Mouse (Mus musculus) intestine, embryonic 14.5 days (tissue): ENCODE data around the gene Cdh24. TPM values are rescaled to one million over a fixed set of nuclear protein-coding genes. Genes with fewer than 3 reads are reported as not detected.

ENCODE experiments used
- ATAC-seq: fragments of 200-750 bp; cut with Nextera tagmentation; replicated peaks from 2 replicates; pipeline ENCODE4 v1.8.0; 2017; ENCODE audit warnings: low read depth, moderate number of reproducible peaks, moderate TSS enrichment, moderate library complexity; ENCODE audit not compliant: low FRiP score, low TSS enrichment
- DNase-seq: peaks from one replicate; pipeline ENCODE4 v3.0.0-alpha.2; 2018; ENCODE audit warnings: low spot score
- H3K27ac ChIP-seq: fragments of 300-500 bp; sonication (generic); 2 replicates; pipeline ENCODE4 v1.5.1; 2014; ENCODE audit warnings: low read depth, mild to moderate bottlenecking, control low read depth
- H3K27me3 ChIP-seq: fragments of 300-500 bp; sonication (generic); replicated peaks from 2 replicates; pipeline ENCODE4 v1.6.1; 2014; ENCODE audit warnings: low read length, control low read depth; ENCODE audit not compliant: control insufficient read depth, insufficient read depth
- H3K36me3 ChIP-seq: fragments of 300-500 bp; sonication (generic); 2 replicates; pipeline ENCODE4 v1.6.1; 2014; ENCODE audit warnings: low read length, control low read depth; ENCODE audit not compliant: control insufficient read depth, insufficient read depth
- H3K4me1 ChIP-seq: fragments of 300-500 bp; sonication (generic); replicated peaks from 2 replicates; pipeline ENCODE4 v1.6.1; 2014; ENCODE audit warnings: low read length, control low read depth, mixed read lengths; ENCODE audit not compliant: control insufficient read depth, insufficient read depth
- H3K4me2 ChIP-seq: fragments of 300-500 bp; sonication (generic); 2 replicates; pipeline ENCODE4 v1.6.1; 2014; ENCODE audit warnings: low read length
- H3K4me3 ChIP-seq: fragments of 300-500 bp; sonication (generic); 2 replicates; pipeline ENCODE4 v1.5.1; 2014; ENCODE audit warnings: low read depth, low read length, control low read depth, mixed read lengths
- H3K9ac ChIP-seq: fragments of 300-500 bp; sonication (generic); 2 replicates; pipeline ENCODE4 v1.6.1; 2014; ENCODE audit warnings: mild to moderate bottlenecking, low read length
- H3K9me3 ChIP-seq: fragments of 300-500 bp; sonication (generic); 2 replicates; pipeline ENCODE4 v1.6.1; 2016; ENCODE audit warnings: low read length, control low read depth; ENCODE audit not compliant: control insufficient read depth
- WGBS: fragments of 180-500 bp; shearing (Covaris S2); extraction: QIAGEN DNeasy Blood & Tissue Kit; methylation state at CpG from one replicate; pipeline ENCODE4 v1.1.7; 2014; 5-methylcytosine and 5-hydroxymethylcytosine counted together
- polyA plus RNA-seq: library from polyadenylated mRNA; unstranded; fragments of >200 nt; fragmentation: Nextera tagmentation; extraction: Ambion mirVana; gene quantifications from 2 replicates; pipeline ENCODE4 v1.2.1, GENCODE M21; 2014

Gene Cdh24
- polyA plus RNA-seq, 1 experiment from 2014 or later: 4.0 TPM

GRCm38 (mm10) chr14:54647900-54648299, 6.7 kb upstream of the Cdh24 start:
- H3K27me3 ChIP-seq: no peaks in the 10 kb centered on the region
- 77% methylated on average over 4 of the region's 4 CpGs for WGBS
- H3K4me2 ChIP-seq: no peak overlapping the region
- ATAC-seq (no peak), DNase-seq (no peak)
- H3K9me3 ChIP-seq: no peaks in the 10 kb centered on the region
- H3K27ac ChIP-seq: no peak overlapping the region
- H3K4me1 ChIP-seq: peaks cover 8% of the 10 kb centered on the region; the same call in 1 of the 2 replicates
- H3K9ac ChIP-seq: no peak overlapping the region
- H3K36me3 ChIP-seq: peaks cover 85% of the 10 kb centered on the region
- no peak overlapping the region for H3K4me3 ChIP-seq

GRCm38 (mm10) chr14:54646898-54647636, 5.9 kb upstream of the Cdh24 start:
- 90% methylated on average over 8 of the region's 8 CpGs for WGBS
- Histone ChIP-seq H3K36me3 (peaks cover 93% of the 10 kb centered on the region), H3K27ac (no peak overlapping the region), H3K4me3 (no peak overlapping the region), H3K9me3 (no peaks in the 10 kb centered on the region), H3K4me1 (peaks cover 5% of the 10 kb centered on the region; the same call in 1 of the 2 replicates), H3K27me3 (no peaks in the 10 kb centered on the region), H3K9ac (no peak overlapping the region), H3K4me2 (no peak overlapping the region)
- DNase-seq: no peak
- ATAC-seq: no peak

- Histone ChIP-seq H3K4me3 (no peak overlapping the region), H3K27me3 (no peaks in the 10 kb centered on the region), H3K27ac (no peak overlapping the region), H3K4me1 (0 out of 2 replicates have a peak, but pooled peaks cover 5% of the 10 kb centered on the region), H3K9me3 (no peaks in the 10 kb centered on the region), H3K4me2 (no peak overlapping the region), H3K36me3 (peaks cover 92% of the 10 kb centered on the region), H3K9ac (no peak overlapping the region)
- ATAC-seq: no peak
- WGBS: 92% methylated on average over 17 of the region's 17 CpGs
- no peak for DNase-seq
Measured at GRCm38 (mm10) chr14:54646455-54646854, 5.3 kb upstream of the Cdh24 start.

GRCm38 (mm10) chr14:54644294-54644693, 3.1 kb upstream of the Cdh24 start:
- Histone ChIP-seq H3K9ac (no peak overlapping the region), H3K27me3 (no peaks in the 10 kb centered on the region), H3K27ac (no peak overlapping the region), H3K36me3 (peaks cover 71% of the 10 kb centered on the region), H3K4me3 (no peak overlapping the region), H3K4me1 (peaks cover 15% of the 10 kb centered on the region), H3K9me3 (no peaks in the 10 kb centered on the region), H3K4me2 (no peak overlapping the region)
- DNase-seq (no peak), ATAC-seq (no peak)
- 86% methylated on average over 9 of the region's 9 CpGs for WGBS

- H3K27ac ChIP-seq: no peak overlapping the region
- H3K36me3 ChIP-seq: peaks cover 58% of the 10 kb centered on the region
- WGBS: 83% methylated on average over 2 of the region's 2 CpGs
- DNase-seq: no peak
- H3K4me1 ChIP-seq: peaks cover 10% of the 10 kb centered on the region
- no peak overlapping the region for H3K4me3 ChIP-seq
- H3K27me3 ChIP-seq: no peaks in the 10 kb centered on the region
- no peak for ATAC-seq
- H3K9ac ChIP-seq: no peak overlapping the region
- no peaks in the 10 kb centered on the region for H3K9me3 ChIP-seq
- H3K4me2 ChIP-seq: no peak overlapping the region
Measured at GRCm38 (mm10) chr14:54643011-54643410, 1.8 kb upstream of the Cdh24 start.

GRCm38 (mm10) chr14:54642224-54642944, 1.2 kb upstream of the Cdh24 start:
- H3K4me1 ChIP-seq: peaks cover 10% of the 10 kb centered on the region
- no peak for DNase-seq
- peaks cover 53% of the 10 kb centered on the region for H3K36me3 ChIP-seq
- no peak for ATAC-seq
- no peak overlapping the region for H3K4me3 ChIP-seq
- no peaks in the 10 kb centered on the region for H3K27me3 ChIP-seq
- WGBS: 83% methylated on average over 25 of the region's 25 CpGs
- no peak overlapping the region for H3K4me2 ChIP-seq
- H3K9me3 ChIP-seq: no peaks in the 10 kb centered on the region
- H3K27ac ChIP-seq: no peak overlapping the region
- no peak overlapping the region for H3K9ac ChIP-seq

- DNase-seq (no peak), ATAC-seq (no peak; the same call in 1 of the 2 replicates)
- Histone ChIP-seq H3K4me1 (peaks cover 10% of the 10 kb centered on the region), H3K4me3 (peak within 1 kb of the TSS; percentile 61), H3K9ac (peak within 1 kb of the TSS; percentile 76), H3K27me3 (no peaks in the 10 kb centered on the region), H3K27ac (peak within 1 kb of the TSS; percentile 60), H3K4me2 (peak within 1 kb of the TSS; percentile 77), H3K9me3 (no peaks in the 10 kb centered on the region), H3K36me3 (peaks cover 50% of the 10 kb centered on the region)
- 0% methylated on average over 25 of the region's 28 CpGs for WGBS
Measured at GRCm38 (mm10) chr14:54640946-54641304, 239 bp downstream of the Cdh24 start, which contains the start of gene Gm17606. Gene Gm17606, plus strand, starts transcription at chr14:54640952.

GRCm38 (mm10) chr14:54640121-54640520, 1.0 kb downstream of the Cdh24 start:
- no peaks in the 10 kb centered on the region for H3K27me3 ChIP-seq
- H3K4me3 ChIP-seq: peak overlapping the region; percentile 61
- no peaks in the 10 kb centered on the region for H3K9me3 ChIP-seq
- peaks cover 10% of the 10 kb centered on the region for H3K4me1 ChIP-seq
- 12% methylated on average over 4 of the region's 4 CpGs for WGBS
- H3K27ac ChIP-seq: no peak overlapping the region
- H3K4me2 ChIP-seq: peak overlapping the region; percentile 77
- no peak for DNase-seq
- no peak for ATAC-seq
- no peak overlapping the region for H3K9ac ChIP-seq
- H3K36me3 ChIP-seq: peaks cover 46% of the 10 kb centered on the region
